Mouse (Mus musculus) heart, adult 9 months (tissue): ENCODE results near the gene Setx.
"Not testable (repeated sequence)": the region's sequence is repeated elsewhere in the genome, so short reads cannot be mapped to it uniquely, and the experiment has no call there.

ENCODE experiments used
- DNase-seq, 2 experiments: peaks; one replicate each; pipeline ENCODE4 v3.0.0; 2022; ENCODE audit warnings: low spot score in 2 of 2

Setx gene

GRCm38 (mm10) chr2:29123907-29124569 lies at the start of gene Setx:
Gene Setx (plus strand): TSS chr2:29124181.
- peak in 1 of 2 experiments; percentile 20 for DNase-seq

GRCm38 (mm10) chr2:29074676-29075075 lies 49.3 kb upstream of the Setx start:
- DNase-seq = no peak

- DNase-seq = no peak
Observed at GRCm38 (mm10) chr2:29075331-29076070, 48.5 kb upstream of the Setx start.

GRCm38 (mm10) chr2:29076226-29076625 lies 47.8 kb upstream of the Setx start:
- no peak for DNase-seq

- DNase-seq = no peak
Observed at GRCm38 (mm10) chr2:29081965-29082364, 42.0 kb upstream of the Setx start.

GRCm38 (mm10) chr2:29086026-29086425 lies 38.0 kb upstream of the Setx start:
- DNase-seq = no peak

- DNase-seq = not testable (repeated sequence)
Observed at GRCm38 (mm10) chr2:29089276-29089675, 34.7 kb upstream of the Setx start.

- DNase-seq = no peak
Observed at GRCm38 (mm10) chr2:29095674-29096073, 28.3 kb upstream of the Setx start.

- DNase-seq = no peak
Observed at GRCm38 (mm10) chr2:29096751-29097150, 27.2 kb upstream of the Setx start.

GRCm38 (mm10) chr2:29097465-29097864 lies 26.5 kb upstream of the Setx start:
- no peak for DNase-seq

GRCm38 (mm10) chr2:29097955-29098354 lies 26.0 kb upstream of the Setx start:
- not testable (repeated sequence) for DNase-seq

- no peak for DNase-seq
Observed at GRCm38 (mm10) chr2:29098786-29099185, 25.2 kb upstream of the Setx start.

- no peak for DNase-seq
Observed at GRCm38 (mm10) chr2:29099646-29100045, 24.3 kb upstream of the Setx start.

- DNase-seq = peak; percentile 22 to 37
Observed at GRCm38 (mm10) chr2:29100822-29101534, 23.0 kb upstream of the Setx start.

- peak; percentile 15 to 24 for DNase-seq
Observed at GRCm38 (mm10) chr2:29102416-29103377, 21.3 kb upstream of the Setx start.

GRCm38 (mm10) chr2:29120969-29121368 lies 3.0 kb upstream of the Setx start:
- DNase-seq = no peak

GRCm38 (mm10) chr2:29122446-29122845 lies 1.5 kb upstream of the Setx start:
- no peak for DNase-seq

GRCm38 (mm10) chr2:29124571-29124935 lies 572 bp downstream of the Setx start:
- DNase-seq = no peak

GRCm38 (mm10) chr2:29124936-29125701 lies 1.1 kb downstream of the Setx start:
- DNase-seq = peak; percentile 99

GRCm38 (mm10) chr2:29130118-29130899 lies 6.3 kb downstream of the Setx start:
- DNase-seq = no peak
